ENCODE assay signal across 25 mouse cellular contexts in the genomic region with DNA sequence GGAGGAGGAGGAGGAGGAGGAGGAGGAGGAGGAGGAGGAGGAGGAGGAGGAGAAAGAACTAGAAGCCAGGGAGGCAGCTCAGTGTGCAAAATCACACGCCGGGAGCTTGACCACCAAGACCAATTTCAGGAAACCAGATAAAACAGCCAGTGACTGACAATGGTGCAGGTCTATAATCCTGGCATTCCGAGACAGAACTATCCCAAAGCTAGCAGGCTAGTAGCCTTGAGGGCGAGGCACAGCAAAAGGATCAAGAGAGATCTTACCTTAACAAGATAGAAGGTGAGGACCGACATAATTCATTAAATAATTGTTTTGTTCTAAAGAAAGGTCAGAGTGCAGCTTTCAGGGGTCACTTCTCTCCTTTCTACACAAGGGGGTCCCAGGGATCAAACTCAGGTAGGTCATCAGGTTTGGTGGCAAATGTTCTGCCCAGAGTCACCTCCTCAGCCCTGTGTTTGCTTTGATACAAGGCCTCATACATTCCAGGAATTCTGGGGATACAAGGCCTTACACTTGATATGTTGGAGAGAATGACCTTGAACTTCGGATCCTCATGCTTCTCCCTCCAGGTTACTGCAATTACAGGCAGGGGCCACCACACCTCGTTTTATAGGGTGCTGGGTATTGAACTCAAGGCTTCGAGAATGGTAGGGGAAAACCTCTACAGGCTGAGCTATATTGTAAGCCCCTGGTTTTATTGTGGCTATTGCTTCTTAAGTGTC.
"Had no signal": no experiment of that assay in that cellular context is flagged by ENCODE, and none has a peak within 500 bp of the region (broad histone marks: within the 10 kb centered on the region; RNA-seq: fewer than 3 reads in every experiment).

No protein-coding gene starts in this region.

- DNase-seq: gastrocnemius, postnatal 14 days; gastrocnemius, postnatal 36 days; heart, adult 11 months; heart, adult 2 months; heart, postnatal 14 days; heart, postnatal 36 days; kidney, adult 11 months; kidney, adult 2 months; kidney, adult 9 months; kidney, postnatal 14 days; kidney, postnatal 36 days; liver; liver, embryonic 13.5 days had no signal

- H3K4me3 ChIP-seq: heart, adult 2 months; heart, embryonic 13.5 days; heart, embryonic 15.5 days; hindbrain, embryonic 13.5 days; hindbrain, embryonic 15.5 days; kidney, embryonic 15.5 days; layer of hippocampus, adult 2 months; left cerebral cortex, adult 2 months; limb, embryonic 10.5 days; limb, embryonic 12.5 days; liver, embryonic 13.5 days; liver, embryonic 15.5 days had no signal

- H3K27ac ChIP-seq: heart, adult 2 months; heart, embryonic 13.5 days; heart, embryonic 15.5 days; hindbrain, embryonic 13.5 days; hindbrain, embryonic 15.5 days; hindbrain, postnatal 0 days; kidney, embryonic 15.5 days; kidney, postnatal 0 days; layer of hippocampus, adult 2 months; left cerebral cortex, adult 2 months; limb, embryonic 10.5 days; limb, embryonic 12.5 days; liver, embryonic 13.5 days; liver, embryonic 15.5 days had no signal

- H3K9me3 ChIP-seq: heart, embryonic 13.5 days; heart, embryonic 15.5 days; hindbrain, embryonic 13.5 days; hindbrain, embryonic 15.5 days; kidney, embryonic 15.5 days; limb, embryonic 10.5 days; limb, embryonic 12.5 days; liver, embryonic 13.5 days; liver, embryonic 15.5 days had no signal

- H3K36me3 ChIP-seq: heart, embryonic 13.5 days; heart, embryonic 15.5 days; hindbrain, embryonic 13.5 days; hindbrain, embryonic 15.5 days; kidney, embryonic 15.5 days; limb, embryonic 10.5 days; limb, embryonic 12.5 days; liver, embryonic 13.5 days; liver, embryonic 15.5 days had no signal

- H3K9ac ChIP-seq: heart, embryonic 13.5 days; heart, embryonic 15.5 days; hindbrain, embryonic 13.5 days; hindbrain, embryonic 15.5 days; kidney, embryonic 15.5 days; limb, embryonic 12.5 days; liver, embryonic 13.5 days; liver, embryonic 15.5 days had no signal
